Mouse (Mus musculus): ENCODE data around the gene Wdr1. TPM values are rescaled to one million over a fixed set of nuclear protein-coding genes. Genes with fewer than 3 reads are reported as not detected.

Gene Wdr1
- polyA plus RNA-seq, 1 experiment from 2014 or later, result 219 TPM

GRCm38 (mm10) chr5:38560586-38561425, 2.2 kb downstream of the Wdr1 start:
- no peaks in the 10 kb centered on the region for H3K27me3 ChIP-seq
- H3K9me3 ChIP-seq, result no peaks in the 10 kb centered on the region
- WGBS, result under 1% methylated on average over 40 of the region's 41 CpGs
- H3K4me2 ChIP-seq (replicated peaks), result peak overlapping the region; percentile 74
- H3K4me1 ChIP-seq, result peaks cover 30% of the 10 kb centered on the region
- peak; percentile 49 for ATAC-seq (ENCODE audit: insufficient number of reproducible peaks, insufficient read depth, low FRiP score, low TSS enrichment)
- peak overlapping the region; percentile 82 for H3K4me3 ChIP-seq
- H3K9ac ChIP-seq, result peak overlapping the region; percentile 89
- peaks cover 32% of the 10 kb centered on the region for H3K36me3 ChIP-seq
- H3K27ac ChIP-seq, result peak overlapping the region; percentile 97; the same call in 1 of the 2 replicates

DNA sequence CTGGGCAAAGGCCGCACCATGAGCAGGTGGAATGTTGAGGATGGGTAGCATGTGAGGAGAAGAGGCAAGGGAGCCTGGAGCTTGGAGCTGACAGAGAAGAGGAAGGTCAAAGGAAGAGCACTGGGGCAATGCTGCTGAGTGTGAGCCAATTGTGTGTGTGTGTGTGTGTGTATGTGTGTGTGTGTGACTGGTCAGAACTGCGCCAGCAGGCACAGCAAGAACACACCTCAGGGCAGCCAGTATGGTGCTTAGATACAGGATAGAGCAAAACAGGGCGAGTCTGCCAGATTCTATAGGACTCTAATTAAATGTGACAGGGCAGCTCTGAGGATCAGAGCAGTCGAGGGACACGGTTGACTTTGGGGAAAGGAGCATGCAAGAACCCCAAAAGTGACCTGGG, 4.2 kb downstream of the Wdr1 start:
- ATAC-seq (ENCODE audit: insufficient number of reproducible peaks, insufficient read depth, low FRiP score, low TSS enrichment), result no peak
- Histone ChIP-seq H3K4me2 (replicated peaks) (no peak overlapping the region), H3K4me3 (no peak overlapping the region), H3K36me3 (peaks cover 48% of the 10 kb centered on the region), H3K9ac (no peak overlapping the region), H3K27ac (no peak overlapping the region), H3K27me3 (no peaks in the 10 kb centered on the region), H3K4me1 (peaks cover 43% of the 10 kb centered on the region), H3K9me3 (no peaks in the 10 kb centered on the region)
- 82% methylated on average over 5 of the region's 5 CpGs for WGBS

- Histone ChIP-seq H3K9me3 (no peaks in the 10 kb centered on the region), H3K36me3 (peaks cover 50% of the 10 kb centered on the region), H3K4me2 (replicated peaks) (no peak overlapping the region), H3K27me3 (no peaks in the 10 kb centered on the region), H3K4me1 (peaks cover 46% of the 10 kb centered on the region), H3K4me3 (no peak overlapping the region), H3K27ac (no peak overlapping the region), H3K9ac (no peak overlapping the region)
- no peak for ATAC-seq (ENCODE audit: insufficient number of reproducible peaks, insufficient read depth, low FRiP score, low TSS enrichment)
- WGBS, result 90% methylated on average over 4 of the region's 4 CpGs
These were observed 5.2 kb downstream of the Wdr1 start for GRCm38 (mm10) chr5:38557811-38558210.

DNA sequence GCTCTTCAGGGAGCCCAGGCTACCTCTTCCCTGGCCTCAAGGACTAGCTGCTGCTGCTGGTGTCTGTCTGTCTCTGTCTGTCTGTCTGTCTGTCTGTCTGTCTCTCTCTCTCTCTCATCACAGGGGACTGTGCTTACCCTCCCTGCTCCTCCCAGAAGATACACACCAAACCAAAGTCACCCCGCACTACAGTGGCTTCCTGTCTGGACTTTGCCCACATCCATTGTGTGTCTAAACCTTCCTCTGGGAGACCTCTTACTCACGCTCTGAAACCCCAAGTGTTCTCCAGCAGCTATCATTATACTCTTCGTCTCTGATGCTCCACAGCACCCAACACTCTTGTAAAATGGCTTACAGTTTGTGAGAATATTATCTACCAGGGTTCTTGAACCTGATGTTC, 6.6 kb downstream of the Wdr1 start:
- 88% methylated on average over 3 of the region's 3 CpGs for WGBS
- no peaks in the 10 kb centered on the region for H3K9me3 ChIP-seq
- no peak overlapping the region for H3K4me2 ChIP-seq (replicated peaks)
- no peak overlapping the region for H3K4me3 ChIP-seq
- ATAC-seq (ENCODE audit: insufficient number of reproducible peaks, insufficient read depth, low FRiP score, low TSS enrichment), result no peak
- H3K27me3 ChIP-seq, result no peaks in the 10 kb centered on the region
- H3K9ac ChIP-seq, result no peak overlapping the region
- H3K36me3 ChIP-seq, result peaks cover 55% of the 10 kb centered on the region
- H3K4me1 ChIP-seq, result peaks cover 43% of the 10 kb centered on the region
- no peak overlapping the region for H3K27ac ChIP-seq

DNA sequence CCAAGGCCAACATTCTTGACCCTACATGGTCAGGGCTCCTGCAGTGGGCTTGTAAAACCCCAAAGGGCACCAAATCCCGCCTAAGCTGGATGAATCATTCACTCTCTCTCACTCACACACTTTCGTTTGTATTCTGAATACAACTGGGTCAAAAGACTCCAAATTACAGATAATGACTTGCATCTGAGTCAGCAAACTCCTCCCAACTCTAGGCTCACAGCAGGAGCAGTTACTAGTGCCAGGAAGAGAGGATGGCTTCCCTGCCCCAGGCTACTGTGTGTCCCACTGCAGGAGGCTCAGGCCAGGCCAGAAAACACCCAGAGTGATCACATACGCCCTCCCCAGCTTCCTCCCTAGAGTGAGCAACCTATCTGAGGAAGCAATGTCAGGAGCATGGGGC, 9.1 kb downstream of the Wdr1 start:
- ATAC-seq (ENCODE audit: insufficient number of reproducible peaks, insufficient read depth, low FRiP score, low TSS enrichment), result 0 out of 2 replicates have a peak, but pooled peaks have one; percentile 22
- 24% methylated on average over 3 of the region's 3 CpGs for WGBS
- Histone ChIP-seq H3K4me2 (replicated peaks) (no peak overlapping the region), H3K4me1 (peaks cover 43% of the 10 kb centered on the region), H3K9ac (no peak overlapping the region; the same call in 1 of the 2 replicates), H3K36me3 (peaks cover 70% of the 10 kb centered on the region), H3K4me3 (no peak overlapping the region), H3K27ac (no peak overlapping the region), H3K9me3 (no peaks in the 10 kb centered on the region), H3K27me3 (no peaks in the 10 kb centered on the region)

GRCm38 (mm10) chr5:38553491-38553890, 9.5 kb downstream of the Wdr1 start:
- Histone ChIP-seq H3K4me2 (replicated peaks) (no peak overlapping the region), H3K4me3 (no peak overlapping the region), H3K4me1 (peaks cover 38% of the 10 kb centered on the region), H3K36me3 (peaks cover 70% of the 10 kb centered on the region), H3K9ac (no peak overlapping the region), H3K27ac (no peak overlapping the region), H3K27me3 (no peaks in the 10 kb centered on the region), H3K9me3 (no peaks in the 10 kb centered on the region)
- ATAC-seq (ENCODE audit: insufficient number of reproducible peaks, insufficient read depth, low FRiP score, low TSS enrichment), result no peak
- WGBS, result 89% methylated on average over 4 of the region's 4 CpGs

DNA sequence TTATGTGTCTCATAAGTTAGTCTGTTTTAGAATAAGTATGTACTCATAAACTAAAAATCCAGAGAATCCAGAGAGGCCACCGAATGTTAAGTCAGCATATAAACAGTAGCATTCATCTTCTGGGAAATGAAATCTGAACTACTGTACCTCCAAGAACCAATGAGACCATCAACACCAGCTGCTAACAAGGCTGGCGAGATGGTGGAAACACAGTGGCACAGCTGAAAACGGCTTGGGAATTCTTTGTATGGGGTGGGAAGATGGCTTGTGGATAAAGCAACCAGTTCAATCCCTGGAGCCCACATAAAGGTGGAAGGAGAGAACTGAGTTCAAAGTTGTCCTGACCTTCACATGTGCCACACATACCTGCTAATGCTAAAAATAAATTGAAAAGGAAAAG, 10.4 kb downstream of the Wdr1 start:
- WGBS, result 87% methylated on average over 3 of the region's 3 CpGs
- no peaks in the 10 kb centered on the region for H3K27me3 ChIP-seq
- H3K9ac ChIP-seq, result no peak overlapping the region
- H3K27ac ChIP-seq, result no peak overlapping the region
- no peak overlapping the region for H3K4me2 ChIP-seq (replicated peaks)
- H3K4me3 ChIP-seq, result no peak overlapping the region
- H3K9me3 ChIP-seq, result no peaks in the 10 kb centered on the region
- peaks cover 70% of the 10 kb centered on the region for H3K36me3 ChIP-seq
- peaks cover 36% of the 10 kb centered on the region for H3K4me1 ChIP-seq
- ATAC-seq (ENCODE audit: insufficient number of reproducible peaks, insufficient read depth, low FRiP score, low TSS enrichment), result no peak

GRCm38 (mm10) chr5:38550221-38550768, 12.7 kb downstream of the Wdr1 start:
- no peaks in the 10 kb centered on the region for H3K9me3 ChIP-seq
- no peak overlapping the region for H3K4me3 ChIP-seq
- WGBS, result 82% methylated on average over 1 of the region's 1 CpGs
- no peak overlapping the region for H3K9ac ChIP-seq
- H3K27me3 ChIP-seq, result no peaks in the 10 kb centered on the region
- no peak overlapping the region for H3K4me2 ChIP-seq (replicated peaks)
- H3K27ac ChIP-seq, result peak overlapping the region; percentile 77
- ATAC-seq (ENCODE audit: insufficient number of reproducible peaks, insufficient read depth, low FRiP score, low TSS enrichment), result no peak
- H3K36me3 ChIP-seq, result peaks cover 76% of the 10 kb centered on the region
- peaks cover 36% of the 10 kb centered on the region for H3K4me1 ChIP-seq

- H3K9me3 ChIP-seq, result no peaks in the 10 kb centered on the region
- H3K9ac ChIP-seq, result no peak overlapping the region
- H3K4me2 ChIP-seq (replicated peaks), result no peak overlapping the region
- peak overlapping the region; percentile 77 for H3K27ac ChIP-seq
- peaks cover 30% of the 10 kb centered on the region for H3K4me1 ChIP-seq
- H3K4me3 ChIP-seq, result no peak overlapping the region
- no peaks in the 10 kb centered on the region for H3K27me3 ChIP-seq
- peaks cover 78% of the 10 kb centered on the region for H3K36me3 ChIP-seq
- 78% methylated on average over 3 of the region's 3 CpGs for WGBS
- peak; percentile 44; the same call in 1 of the 2 replicates for ATAC-seq (ENCODE audit: insufficient number of reproducible peaks, insufficient read depth, low FRiP score, low TSS enrichment)
These were observed 13.5 kb downstream of the Wdr1 start for GRCm38 (mm10) chr5:38549461-38549909.

DNA sequence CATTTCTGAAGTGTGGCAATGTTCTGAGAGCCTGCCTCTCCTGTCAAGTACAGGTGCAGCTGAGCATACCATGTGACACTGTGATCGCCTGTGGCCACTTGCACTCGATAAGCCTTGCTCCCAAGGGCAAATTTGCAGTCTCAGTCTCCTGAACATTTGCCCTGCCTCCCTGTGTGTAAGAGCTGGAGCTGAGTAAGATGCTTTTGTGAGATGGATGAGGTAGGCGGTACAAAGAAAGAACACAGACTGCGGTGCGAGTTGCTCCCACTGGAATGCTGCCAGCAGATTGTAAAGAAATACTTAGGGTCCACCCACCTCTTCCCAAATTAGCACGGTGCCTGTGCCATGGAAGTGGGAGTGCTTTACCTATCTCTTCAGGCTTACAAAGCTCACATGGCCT, 15.6 kb downstream of the Wdr1 start:
- WGBS, result 83% methylated on average over 6 of the region's 6 CpGs

DNA sequence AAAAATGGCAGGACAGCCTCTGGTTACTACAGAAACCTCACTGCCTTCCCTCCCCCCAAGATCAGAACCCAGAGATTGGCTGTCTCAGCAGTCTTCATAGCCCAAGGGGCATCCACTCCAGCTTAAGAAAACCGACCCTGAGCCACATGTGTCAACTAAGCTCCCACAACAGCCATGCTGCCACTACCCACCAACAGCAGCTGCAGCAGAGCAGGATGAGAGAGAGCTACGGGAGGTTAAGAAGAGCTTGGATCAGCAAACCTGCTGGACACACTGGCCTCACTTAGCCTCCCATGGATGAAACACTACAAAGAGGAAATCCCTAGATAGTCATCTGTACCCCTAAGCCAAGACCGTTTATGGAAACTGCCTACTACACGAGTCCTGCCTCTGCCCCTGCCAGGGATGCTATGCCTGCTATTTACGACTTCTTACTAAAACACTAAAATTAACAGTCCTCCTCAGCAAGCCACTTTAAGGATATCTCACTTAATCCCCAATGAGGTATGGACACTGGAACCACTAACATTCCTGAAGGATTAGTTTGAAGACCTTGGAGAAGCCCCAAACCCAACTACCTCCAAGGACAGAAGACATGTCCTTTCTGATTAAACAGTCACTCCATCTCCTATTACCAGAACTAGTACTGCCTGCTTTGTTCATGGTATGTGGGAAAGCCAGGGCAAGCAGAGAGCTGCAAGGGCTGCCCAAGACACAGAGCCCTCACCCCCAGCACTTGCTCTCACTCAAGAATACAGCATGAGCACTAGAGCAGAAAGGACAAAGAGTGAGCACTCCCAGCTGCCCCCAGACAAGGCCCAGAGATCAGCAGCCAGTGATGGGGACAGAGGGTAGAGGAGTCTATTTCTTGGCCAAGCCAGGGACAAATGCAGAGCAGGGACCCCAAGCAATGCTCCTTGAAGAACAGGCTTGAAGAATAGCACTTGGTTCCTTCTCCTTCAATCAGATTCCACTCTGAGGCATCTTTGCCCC, 18.3 kb downstream of the Wdr1 start:
- ATAC-seq (ENCODE audit: insufficient number of reproducible peaks, insufficient read depth, low FRiP score, low TSS enrichment), result peak; percentile 49; the same call in 1 of the 2 replicates
- Histone ChIP-seq H3K4me3 (no peak overlapping the region), H3K27ac (no peak overlapping the region), H3K9me3 (no peaks in the 10 kb centered on the region), H3K4me1 (peaks cover 7% of the 10 kb centered on the region; the same call in 1 of the 2 replicates), H3K9ac (no peak overlapping the region), H3K27me3 (no peaks in the 10 kb centered on the region), H3K36me3 (peaks cover 98% of the 10 kb centered on the region), H3K4me2 (replicated peaks) (no peak overlapping the region)
- 69% methylated on average over 5 of the region's 5 CpGs for WGBS

More for the DNA sequence above, 15.6 kb downstream of the Wdr1 start:
- Histone ChIP-seq H3K27ac (no peak overlapping the region), H3K4me2 (replicated peaks) (no peak overlapping the region), H3K9ac (no peak overlapping the region), H3K4me1 (peaks cover 18% of the 10 kb centered on the region; the same call in 1 of the 2 replicates), H3K27me3 (no peaks in the 10 kb centered on the region), H3K9me3 (no peaks in the 10 kb centered on the region), H3K36me3 (peaks cover 92% of the 10 kb centered on the region), H3K4me3 (no peak overlapping the region)
- ATAC-seq (ENCODE audit: insufficient number of reproducible peaks, insufficient read depth, low FRiP score, low TSS enrichment), result no peak
